Mouse (Mus musculus) forebrain, embryonic 13.5 days (tissue): ENCODE results near the gene Macf1. TPM values are rescaled to one million over a fixed set of nuclear protein-coding genes. Genes with fewer than 3 reads are reported as not detected.
"Not testable (repeated sequence)": the region's sequence is repeated elsewhere in the genome, so short reads cannot be mapped to it uniquely, and the experiment has no call there.

Experiments used
- ATAC-seq: fragments of 200-750 bp; cut with Nextera tagmentation; 2 replicates; pipeline ENCODE4 v1.8.0; 2017
- H3K27ac ChIP-seq: fragments of 300-500 bp; sonication (generic); 2 replicates; pipeline ENCODE4 v1.5.1; 2015; ENCODE audit warnings: inconsistent platforms, mild to moderate bottlenecking, moderate library complexity
- H3K27me3 ChIP-seq: fragments of 300-500 bp; sonication (generic); 2 replicates; pipeline ENCODE4 v1.6.1; 2015; ENCODE audit warnings: mild to moderate bottlenecking, inconsistent platforms
- H3K36me3 ChIP-seq: fragments of 300-500 bp; sonication (generic); 2 replicates; pipeline ENCODE4 v1.6.1; 2015; ENCODE audit warnings: mild to moderate bottlenecking, inconsistent platforms; ENCODE audit not compliant: poor library complexity, severe bottlenecking
- H3K4me1 ChIP-seq: fragments of 300-500 bp; sonication (generic); 2 replicates; pipeline ENCODE4 v1.6.1; 2015; ENCODE audit warnings: inconsistent platforms
- H3K4me2 ChIP-seq: fragments of 300-500 bp; sonication (generic); 2 replicates; pipeline ENCODE4 v1.6.1; 2015; ENCODE audit warnings: inconsistent platforms, mild to moderate bottlenecking, moderate library complexity
- H3K4me3 ChIP-seq: fragments of 300-500 bp; sonication (generic); 2 replicates; pipeline ENCODE4 v1.5.1; 2015; ENCODE audit warnings: mild to moderate bottlenecking, inconsistent platforms
- H3K9ac ChIP-seq: fragments of 300-500 bp; sonication (generic); 2 replicates; pipeline ENCODE4 v1.6.1; 2015; ENCODE audit warnings: mild to moderate bottlenecking, inconsistent platforms
- H3K9me3 ChIP-seq: fragments of 300-500 bp; sonication (generic); replicated peaks from 2 replicates; pipeline ENCODE4 v1.6.1; 2016; ENCODE audit warnings: inconsistent platforms
- WGBS: fragments of 180-500 bp; shearing (Covaris S2); methylation state at CpG from one replicate; pipeline ENCODE4 v1.1.7; 2015; 5-methylcytosine and 5-hydroxymethylcytosine counted together
- polyA plus RNA-seq: library from polyadenylated mRNA; unstranded; fragments of >200 nt; fragmentation: Nextera tagmentation; extraction: Ambion mirVana; gene quantifications from 2 replicates; pipeline ENCODE4 v1.2.1, GENCODE M21; 2015

Macf1 gene
- polyA plus RNA-seq, 1 experiment from 2014 or later = 62.6 TPM

GRCm38 (mm10) chr4:123446754-123447153 is 237.4 kb downstream of the Macf1 start:
- H3K27ac ChIP-seq = peak overlapping the region; percentile 31
- WGBS = 73% methylated on average over 7 of the region's 7 CpGs
- no peak for ATAC-seq
- H3K36me3 ChIP-seq = peaks cover 76% of the 10 kb centered on the region
- H3K9ac ChIP-seq = no peak overlapping the region
- no peaks in the 10 kb centered on the region for H3K9me3 ChIP-seq
- no peak overlapping the region for H3K4me2 ChIP-seq
- no peak overlapping the region for H3K4me3 ChIP-seq
- H3K27me3 ChIP-seq = no peaks in the 10 kb centered on the region
- no peaks in the 10 kb centered on the region for H3K4me1 ChIP-seq

DNA sequence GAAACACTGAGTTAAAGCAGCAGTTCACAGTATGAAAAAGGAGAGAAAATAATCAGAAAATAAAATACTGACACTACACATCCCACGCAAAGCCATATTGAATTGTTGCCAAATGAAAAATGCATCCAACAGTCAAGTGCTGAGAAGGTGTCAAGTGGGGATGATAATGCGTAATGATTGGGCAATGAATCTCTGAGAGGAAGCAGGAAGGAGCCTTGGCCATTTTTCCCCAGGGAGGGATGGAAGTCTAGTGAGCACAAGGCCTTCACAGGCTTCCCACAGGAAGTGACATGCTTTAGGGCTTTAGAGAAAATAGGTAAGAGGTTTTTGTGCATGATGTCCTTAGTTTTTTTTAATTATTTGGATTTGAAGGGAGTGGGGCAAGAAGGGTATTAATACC is 237.9 kb downstream of the Macf1 start:
- not testable (repeated sequence) for H3K4me1 ChIP-seq, H3K4me2 ChIP-seq, H3K27ac ChIP-seq, H3K9ac ChIP-seq, ATAC-seq, H3K9me3 ChIP-seq, H3K4me3 ChIP-seq, H3K27me3 ChIP-seq
- 80% methylated on average over 2 of the region's 2 CpGs for WGBS
- peaks cover 75% of the 10 kb centered on the region for H3K36me3 ChIP-seq

DNA sequence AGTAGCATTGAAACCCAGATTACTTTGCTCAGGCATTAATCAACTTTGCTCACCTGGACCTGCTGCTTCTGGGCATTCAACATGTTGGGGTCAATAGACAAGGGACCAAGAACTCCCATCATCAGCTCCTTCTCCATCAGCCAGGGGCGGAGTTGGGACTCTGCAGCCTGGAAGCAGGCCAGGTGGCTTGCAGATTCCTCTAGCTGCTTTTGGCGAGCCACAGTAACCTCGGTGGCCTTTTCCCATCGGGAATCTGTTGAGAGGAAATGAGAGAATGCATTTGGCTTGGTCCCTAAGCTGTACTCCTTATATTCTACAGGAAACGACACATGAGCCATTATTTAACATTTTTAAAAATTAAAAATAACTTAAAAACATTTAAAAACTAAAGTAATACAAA is 245.7 kb downstream of the Macf1 start:
- no peak overlapping the region for H3K9ac ChIP-seq
- H3K27ac ChIP-seq = no peak overlapping the region
- ATAC-seq = no peak
- H3K27me3 ChIP-seq = no peaks in the 10 kb centered on the region
- no peak overlapping the region for H3K4me3 ChIP-seq
- peaks cover 81% of the 10 kb centered on the region for H3K36me3 ChIP-seq
- no peaks in the 10 kb centered on the region for H3K9me3 ChIP-seq
- no peaks in the 10 kb centered on the region for H3K4me1 ChIP-seq
- 80% methylated on average over 5 of the region's 5 CpGs for WGBS
- no peak overlapping the region for H3K4me2 ChIP-seq

- Histone ChIP-seq H3K36me3 (peaks cover 72% of the 10 kb centered on the region), H3K4me2 (no peak overlapping the region), H3K9ac (no peak overlapping the region), H3K4me3 (no peak overlapping the region), H3K27ac (no peak overlapping the region), H3K9me3 (no peaks in the 10 kb centered on the region), H3K4me1 (no peaks in the 10 kb centered on the region), H3K27me3 (no peaks in the 10 kb centered on the region)
- WGBS = 80% methylated on average over 3 of the region's 3 CpGs
- no peak for ATAC-seq
These were observed 251.0 kb downstream of the Macf1 start for GRCm38 (mm10) chr4:123433171-123433570.

GRCm38 (mm10) chr4:123431936-123432335 is 252.2 kb downstream of the Macf1 start:
- ATAC-seq = no peak
- no peaks in the 10 kb centered on the region for H3K27me3 ChIP-seq
- WGBS = 86% methylated on average over 12 of the region's 12 CpGs
- H3K9ac ChIP-seq = no peak overlapping the region
- H3K4me2 ChIP-seq = no peak overlapping the region
- peaks cover 69% of the 10 kb centered on the region for H3K36me3 ChIP-seq
- H3K27ac ChIP-seq = no peak overlapping the region
- H3K4me1 ChIP-seq = no peaks in the 10 kb centered on the region
- no peak overlapping the region for H3K4me3 ChIP-seq
- H3K9me3 ChIP-seq = no peaks in the 10 kb centered on the region

DNA sequence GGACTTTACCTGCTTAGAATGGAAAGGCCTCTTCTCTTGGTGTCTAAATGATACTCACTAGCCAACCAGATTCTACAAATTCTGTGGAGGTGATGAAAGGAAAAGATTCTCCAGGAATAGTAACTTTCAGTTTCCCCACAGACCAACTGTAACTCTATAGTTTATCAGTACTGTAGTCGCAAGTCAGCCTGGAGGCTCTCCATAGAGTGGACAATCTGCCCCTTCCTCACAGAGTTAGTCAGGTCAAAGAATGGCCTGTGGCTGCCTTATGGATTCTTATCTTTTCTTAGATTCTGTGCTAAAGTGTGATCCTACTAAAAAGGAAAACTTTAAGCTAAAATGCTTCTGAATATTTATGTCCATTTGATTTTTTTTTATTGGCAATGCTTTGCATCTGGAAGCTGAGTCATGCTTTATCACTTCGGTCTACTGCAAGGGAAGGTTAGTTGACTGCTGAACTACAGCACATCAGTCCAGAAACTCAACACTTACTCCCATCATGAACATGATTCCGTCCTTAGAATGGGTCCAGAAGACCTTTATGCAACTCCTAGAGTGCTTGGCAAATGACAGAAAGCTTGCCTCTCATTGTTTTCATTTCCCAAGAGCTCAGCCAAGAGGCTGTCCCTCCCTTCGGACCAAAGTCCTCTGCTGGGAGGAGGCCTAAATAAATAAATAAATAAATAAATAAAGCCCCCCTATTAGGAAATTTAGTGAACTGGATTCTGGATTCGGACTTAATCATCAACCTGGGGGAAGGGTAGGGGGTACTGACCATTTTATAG is 256.1 kb downstream of the Macf1 start:
- Histone ChIP-seq H3K9me3 (no peaks in the 10 kb centered on the region), H3K4me3 (no peak overlapping the region), H3K27ac (no peak overlapping the region), H3K27me3 (no peaks in the 10 kb centered on the region), H3K36me3 (peaks cover 47% of the 10 kb centered on the region), H3K9ac (no peak overlapping the region), H3K4me1 (0 out of 2 replicates have a peak, but pooled peaks cover 3% of the 10 kb centered on the region), H3K4me2 (no peak overlapping the region)
- WGBS = 93% methylated on average over 5 of the region's 5 CpGs
- no peak for ATAC-seq

GRCm38 (mm10) chr4:123427271-123427899 is 256.8 kb downstream of the Macf1 start:
- Histone ChIP-seq H3K27ac (no peak overlapping the region), H3K4me3 (no peak overlapping the region), H3K9ac (no peak overlapping the region), H3K4me2 (no peak overlapping the region), H3K27me3 (no peaks in the 10 kb centered on the region), H3K4me1 (0 out of 2 replicates have a peak, but pooled peaks cover 3% of the 10 kb centered on the region), H3K9me3 (no peaks in the 10 kb centered on the region), H3K36me3 (peaks cover 40% of the 10 kb centered on the region)
- no peak for ATAC-seq
- 90% methylated on average over 9 of the region's 9 CpGs for WGBS

- Histone ChIP-seq H3K27ac (no peak overlapping the region), H3K4me3 (no peak overlapping the region), H3K4me1 (0 out of 2 replicates have a peak, but pooled peaks cover 3% of the 10 kb centered on the region), H3K4me2 (no peak overlapping the region), H3K9ac (no peak overlapping the region), H3K36me3 (peaks cover 34% of the 10 kb centered on the region), H3K9me3 (no peaks in the 10 kb centered on the region), H3K27me3 (no peaks in the 10 kb centered on the region)
- 89% methylated on average over 10 of the region's 10 CpGs for WGBS
- ATAC-seq = no peak
These were observed 257.6 kb downstream of the Macf1 start for GRCm38 (mm10) chr4:123426429-123427080.

DNA sequence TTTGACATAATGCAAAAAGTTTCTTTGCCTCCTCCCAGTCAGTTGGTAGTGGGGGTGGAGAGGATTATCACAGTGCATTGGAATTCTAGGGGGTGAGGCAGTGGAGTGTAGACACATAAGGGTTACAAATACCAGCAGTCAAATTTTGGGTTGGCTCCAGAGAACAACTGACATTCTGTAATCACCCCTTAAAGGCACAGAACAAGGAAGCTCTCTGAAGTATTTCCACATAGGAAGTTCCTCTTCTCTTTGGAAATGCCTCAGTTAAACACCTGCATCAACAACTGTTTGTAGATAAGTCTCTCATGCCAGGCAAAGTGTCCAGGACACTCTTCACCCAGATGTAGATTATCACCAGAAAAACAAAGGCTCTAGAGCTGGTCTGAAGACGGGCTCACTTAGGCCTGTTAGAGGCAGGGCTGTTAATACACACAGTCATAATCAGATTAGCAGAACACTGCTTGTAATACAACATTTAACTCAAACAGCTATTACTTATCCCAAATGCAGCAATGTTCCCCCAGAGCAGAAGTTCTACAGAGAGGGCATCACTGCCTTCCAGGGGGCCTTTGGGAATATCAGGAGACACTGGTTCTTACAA is 258.4 kb downstream of the Macf1 start:
- WGBS = 84% methylated on average over 1 of the region's 1 CpGs
- Histone ChIP-seq H3K9ac (no peak overlapping the region), H3K27me3 (no peaks in the 10 kb centered on the region)

GRCm38 (mm10) chr4:123424050-123424449 is 260.1 kb downstream of the Macf1 start:
- Histone ChIP-seq H3K4me1 (0 out of 2 replicates have a peak, but pooled peaks cover 3% of the 10 kb centered on the region), H3K4me2 (no peak overlapping the region), H3K27ac (no peak overlapping the region), H3K9me3 (no peaks in the 10 kb centered on the region), H3K27me3 (no peaks in the 10 kb centered on the region), H3K4me3 (no peak overlapping the region), H3K36me3 (peaks cover 16% of the 10 kb centered on the region; the same call in 1 of the 2 replicates), H3K9ac (no peak overlapping the region)
- WGBS = 98% methylated on average over 2 of the region's 2 CpGs
- ATAC-seq = no peak

More for the DNA sequence above, 258.4 kb downstream of the Macf1 start:
- Histone ChIP-seq H3K9me3 (no peaks in the 10 kb centered on the region), H3K27ac (no peak overlapping the region), H3K4me1 (0 out of 2 replicates have a peak, but pooled peaks cover 3% of the 10 kb centered on the region), H3K4me3 (no peak overlapping the region), H3K36me3 (peaks cover 26% of the 10 kb centered on the region), H3K4me2 (no peak overlapping the region)
- ATAC-seq = no peak

- Histone ChIP-seq H3K4me1 (0 out of 2 replicates have a peak, but pooled peaks cover 3% of the 10 kb centered on the region), H3K4me2 (no peak overlapping the region), H3K36me3 (peaks cover 11% of the 10 kb centered on the region; the same call in 1 of the 2 replicates), H3K4me3 (no peak overlapping the region), H3K27me3 (no peaks in the 10 kb centered on the region), H3K9me3 (no peaks in the 10 kb centered on the region), H3K9ac (no peak overlapping the region), H3K27ac (no peak overlapping the region)
- no peak for ATAC-seq
- WGBS = 81% methylated on average over 6 of the region's 6 CpGs
These were observed 261.3 kb downstream of the Macf1 start for GRCm38 (mm10) chr4:123422828-123423227.

DNA sequence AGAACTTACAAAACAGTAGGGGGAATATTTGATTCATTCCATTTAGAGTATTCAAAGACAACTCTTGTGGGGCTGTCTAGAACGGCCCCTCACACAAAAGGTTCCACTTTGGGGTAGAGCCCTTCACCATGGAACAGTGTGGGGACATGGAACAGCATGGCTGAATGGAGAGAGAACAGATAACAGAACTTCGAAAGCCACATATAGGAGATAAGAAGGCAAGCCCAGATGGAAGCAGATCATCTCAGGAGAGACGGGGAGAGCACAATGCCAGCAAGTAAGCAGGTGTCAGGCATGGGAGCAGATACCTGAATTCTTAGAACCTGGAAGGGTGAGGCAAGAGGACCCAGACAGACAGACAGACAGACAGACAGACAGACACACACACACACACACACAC is 266.1 kb downstream of the Macf1 start:
- 92% methylated on average over 3 of the region's 3 CpGs for WGBS
- H3K36me3 ChIP-seq = no peaks in the 10 kb centered on the region
- no peak overlapping the region for H3K4me2 ChIP-seq
- H3K27me3 ChIP-seq = no peaks in the 10 kb centered on the region
- H3K27ac ChIP-seq = no peak overlapping the region
- H3K4me3 ChIP-seq = no peak overlapping the region
- H3K9me3 ChIP-seq = no peaks in the 10 kb centered on the region
- no peaks in the 10 kb centered on the region for H3K4me1 ChIP-seq
- no peak for ATAC-seq
- H3K9ac ChIP-seq = no peak overlapping the region
